Mouse (Mus musculus) Patski (cell line): ENCODE measurements around the gene G2e3. TPM values are rescaled to one million over a fixed set of nuclear protein-coding genes. Genes with fewer than 3 reads are reported as not detected.

Experiments
- ATAC-seq: fragments of 100-300 bp; one replicate; pipeline ENCODE4 v1.8.0; 2021
- CTCF ChIA-PET: fragments of 350-600 bp; sonication (Branson Sonifier 250); formaldehyde crosslinking; loops from one replicate; lab custom pipeline; 2022; ENCODE audit warnings: inconsistent platforms; lab: Charles Lee
- POLR2A ChIA-PET: fragments of 350-600 bp; sonication (Branson Sonifier 250); formaldehyde crosslinking; loops from one replicate; lab custom pipeline; 2022; ENCODE audit warnings: antibody characterized with exemption, inconsistent platforms; lab: Charles Lee
- DNase-seq: peaks from one replicate; pipeline ENCODE4 v3.0.0-alpha.2; 2011; ENCODE audit warnings: low read depth, low spot score
- H3K27me3 ChIP-seq: fragments of 371-371 bp; one replicate; pipeline ENCODE4 v1.5.1; 2021
- CTCF ChIP-seq: fragments of 100-300 bp; IDR thresholded peaks from one replicate; pipeline ENCODE4 v1.5.1; 2021
- in situ Hi-C: fragments of 300-500 bp; cut with MboI; formaldehyde crosslinking; loops from 3 replicates; pipeline ENCODE4 v1.11.1; 2018; ENCODE audit warnings: low pct_unique_long_range_greater_than_20kb, mixed read lengths
- polyA plus RNA-seq: library from polyadenylated mRNA; unstranded; gene quantifications from one replicate; pipeline ENCODE4 v1.2.3, GENCODE M21; 2021

Gene G2e3
- polyA plus RNA-seq, result 11.5 TPM

DNA sequence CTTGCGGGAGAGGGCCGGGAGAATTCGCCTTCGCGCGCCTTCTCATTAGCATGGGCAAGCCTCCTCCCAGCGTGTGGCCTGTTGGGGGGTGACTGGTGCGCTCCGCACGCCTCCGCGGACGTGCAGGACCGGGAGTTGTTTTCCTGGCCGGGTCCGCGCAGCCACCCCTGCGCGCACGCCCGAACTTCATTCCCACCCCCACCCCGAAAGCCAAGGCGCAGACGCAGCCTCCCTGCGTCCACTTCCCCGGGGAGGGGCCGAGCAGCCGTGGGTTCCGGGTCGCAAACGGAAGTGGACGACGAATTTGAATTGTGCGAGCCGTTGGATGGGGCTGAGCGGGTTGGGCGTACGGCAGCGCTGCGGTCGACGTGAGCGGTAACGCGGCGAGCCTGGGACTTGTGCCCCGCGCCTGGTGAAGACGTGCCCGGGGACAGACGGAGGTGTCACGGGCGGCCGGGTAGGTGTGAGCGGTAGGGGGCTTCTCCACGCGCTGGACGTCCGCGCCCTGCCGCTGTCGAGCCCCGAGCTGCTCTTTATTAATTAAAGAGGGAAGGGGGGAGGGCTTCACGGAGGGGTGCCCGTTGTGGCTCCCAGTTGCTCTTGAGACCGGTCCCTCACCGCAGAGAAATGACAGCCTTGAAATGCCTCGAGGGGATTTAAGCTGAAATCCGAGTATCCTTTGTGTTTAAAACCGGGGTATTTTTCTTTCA is at the start of gene G2e3:
G2e3 (plus strand) TSS at position 74 of the 710 bp plus-strand sequence.
- peak; percentile 43 for DNase-seq
- TF ChIP-seq CTCF, result no peak
- in situ Hi-C loops, result no loop called here
- ATAC-seq, result peak; percentile 98
- POLR2A ChIA-PET, result no interaction called here
- H3K27me3 ChIP-seq, result no peaks in the 10 kb centered on the region
- CTCF ChIA-PET, result interaction anchor here (1.3 kb wide), 1 partner anchor 9 kb away, joined by 3 read pairs; no protein-coding TSS in a partner anchor

DNA sequence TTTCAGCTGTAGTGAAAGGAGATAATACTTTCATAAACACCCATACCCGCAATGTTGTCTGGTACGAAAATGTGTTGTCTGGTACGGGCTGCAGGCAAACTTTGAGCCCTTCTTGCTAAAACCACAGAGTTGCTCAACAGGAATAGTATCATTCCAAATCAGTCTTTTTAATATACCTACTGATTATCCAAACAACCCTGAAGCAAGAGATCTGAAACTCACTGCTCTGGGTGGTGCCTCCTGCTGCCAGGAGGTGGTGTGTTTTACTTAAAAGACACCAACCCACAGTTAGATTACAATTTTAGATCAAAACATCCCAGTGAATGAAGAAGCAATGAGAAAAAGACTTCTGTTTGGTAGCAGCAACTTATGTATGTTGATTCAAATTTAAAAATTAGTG is 24.3 kb upstream of the G2e3 start:
- ATAC-seq, result no peak
- in situ Hi-C loops, result no loop called here
- peak; percentile 15 for TF ChIP-seq CTCF
- ChIA-PET CTCF (no interaction called here), POLR2A (no interaction called here)
- peaks cover 2% of the 10 kb centered on the region for H3K27me3 ChIP-seq
- DNase-seq, result no peak

DNA sequence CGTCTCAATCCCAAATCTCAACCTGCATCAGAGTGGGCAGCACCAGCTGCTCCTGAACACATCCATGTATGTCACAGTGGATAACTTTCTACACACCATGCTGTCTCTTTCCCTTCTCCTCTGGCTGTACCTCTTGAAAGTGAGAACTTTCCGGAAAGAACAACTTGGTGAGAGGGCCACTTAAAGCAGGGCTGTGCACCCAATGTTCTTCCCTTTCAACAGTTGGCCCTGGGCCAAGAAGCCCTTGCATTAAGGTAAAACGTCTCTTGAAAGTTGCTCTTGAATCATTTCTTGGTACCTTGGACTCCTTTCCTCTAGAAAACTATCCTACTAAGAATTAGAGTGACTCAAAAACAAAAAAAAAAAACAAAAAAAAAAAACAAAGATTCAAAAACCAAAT is 21.0 kb upstream of the G2e3 start:
- in situ Hi-C loops, result no loop called here
- ChIA-PET CTCF (no interaction called here), POLR2A (no interaction called here)
- ATAC-seq (no peak), DNase-seq (no peak)
- TF ChIP-seq CTCF, result no peak
- no peaks in the 10 kb centered on the region for H3K27me3 ChIP-seq

- ATAC-seq, result no peak
- TF ChIP-seq CTCF, result no peak
- POLR2A ChIA-PET, result no interaction called here
These were observed 10.8 kb upstream of the G2e3 start for GRCm38 (mm10) chr12:51337014-51337413.

DNA sequence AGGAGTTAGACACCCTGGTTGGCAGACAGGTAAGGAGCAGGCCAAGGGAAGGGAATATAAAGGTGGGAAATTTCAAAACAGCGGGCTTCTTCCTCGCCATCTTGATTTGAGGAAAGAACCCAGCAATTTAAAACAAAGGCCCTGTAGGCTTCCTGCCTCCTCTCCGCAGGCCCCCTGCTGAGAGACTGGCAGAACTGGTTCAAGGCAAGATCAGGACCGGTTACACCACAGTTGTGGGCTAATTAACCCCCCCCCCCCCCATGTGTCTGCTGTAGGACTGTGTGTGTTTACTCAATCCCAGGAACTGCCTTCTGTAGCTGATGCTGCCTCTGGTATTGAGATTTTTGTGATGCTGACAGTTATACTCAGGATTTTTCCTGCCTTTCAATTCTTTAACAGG is 1.7 kb upstream of the G2e3 start:
- ATAC-seq (no peak), DNase-seq (no peak)
- no peak for TF ChIP-seq CTCF
- POLR2A ChIA-PET, result no interaction called here
- in situ Hi-C loops, result no loop called here
- peaks cover 12% of the 10 kb centered on the region for H3K27me3 ChIP-seq
- CTCF ChIA-PET, result no interaction called here

More at GRCm38 (mm10) chr12:51337014-51337413, 10.8 kb upstream of the G2e3 start:
- no peak for DNase-seq
- CTCF ChIA-PET, result interaction anchor here (0.6 to 0.8 kb wide), 2 partner anchors 17 to 283 kb away, joined by 3 read pairs; no protein-coding TSS in a partner anchor
- peaks cover 39% of the 10 kb centered on the region for H3K27me3 ChIP-seq
- in situ Hi-C loops, result no loop called here

GRCm38 (mm10) chr12:51348698-51348998 is 787 bp downstream of the G2e3 start:
- no peak for DNase-seq
- ATAC-seq, result no peak
- ChIA-PET CTCF (interaction anchor here (1.3 kb wide), 1 partner anchor 9 kb away, joined by 3 read pairs; no protein-coding TSS in a partner anchor), POLR2A (no interaction called here)
- in situ Hi-C loops, result no loop called here
- TF ChIP-seq CTCF, result no peak
- H3K27me3 ChIP-seq, result no peaks in the 10 kb centered on the region

GRCm38 (mm10) chr12:51355296-51355695 is 7.4 kb downstream of the G2e3 start:
- POLR2A ChIA-PET, result no interaction called here
- CTCF ChIA-PET, result no interaction called here
- in situ Hi-C loops, result no loop called here
- H3K27me3 ChIP-seq, result no peaks in the 10 kb centered on the region
- ATAC-seq, result no peak
- no peak for TF ChIP-seq CTCF
- DNase-seq, result no peak

DNA sequence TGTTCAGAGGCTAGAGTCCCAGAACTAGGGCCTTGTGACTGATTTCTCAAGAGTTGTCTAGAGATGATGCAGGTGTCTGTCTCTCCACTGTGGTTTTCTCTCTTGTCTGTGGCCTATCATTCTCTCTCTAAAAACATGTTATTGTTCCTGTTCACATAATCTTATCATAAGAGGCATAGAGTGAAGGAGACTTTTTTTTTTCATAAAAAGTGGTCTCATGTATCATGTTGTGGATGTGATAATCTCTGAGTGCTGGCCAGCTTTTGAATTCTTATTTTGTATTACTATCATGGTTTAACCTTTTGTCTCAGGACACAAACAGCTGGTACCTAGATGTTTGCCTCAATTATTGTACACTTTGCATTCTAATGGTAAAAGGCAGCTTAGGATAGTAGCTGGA is 13.4 kb downstream of the G2e3 start:
- in situ Hi-C loops, result no loop called here
- no peak for TF ChIP-seq CTCF
- POLR2A ChIA-PET, result no interaction called here
- CTCF ChIA-PET, result no interaction called here
- no peaks in the 10 kb centered on the region for H3K27me3 ChIP-seq
- ATAC-seq (no peak), DNase-seq (no peak)

DNA sequence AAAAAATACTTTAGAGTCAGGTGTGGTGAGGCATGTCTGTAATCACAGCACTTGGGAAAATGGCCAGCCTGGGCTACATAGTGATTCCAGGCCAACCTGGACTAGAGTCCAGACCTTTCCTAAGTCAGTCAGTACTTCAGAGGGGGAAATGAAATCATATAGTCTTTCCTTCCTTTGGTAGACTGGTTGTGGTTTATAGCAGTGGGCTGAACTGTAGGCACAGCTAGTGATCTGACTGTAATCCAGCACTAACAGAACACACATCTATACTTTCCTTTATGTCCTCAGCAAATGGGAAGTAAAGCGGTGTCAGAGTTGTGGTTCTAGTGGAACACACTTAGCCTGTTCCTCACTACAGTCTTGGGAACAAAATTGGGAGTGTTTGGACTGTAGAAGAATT is 15.0 kb downstream of the G2e3 start:
- DNase-seq (no peak), ATAC-seq (no peak)
- H3K27me3 ChIP-seq, result no peaks in the 10 kb centered on the region
- POLR2A ChIA-PET, result no interaction called here
- in situ Hi-C loops, result no loop called here
- CTCF ChIA-PET, result no interaction called here
- no peak for TF ChIP-seq CTCF

DNA sequence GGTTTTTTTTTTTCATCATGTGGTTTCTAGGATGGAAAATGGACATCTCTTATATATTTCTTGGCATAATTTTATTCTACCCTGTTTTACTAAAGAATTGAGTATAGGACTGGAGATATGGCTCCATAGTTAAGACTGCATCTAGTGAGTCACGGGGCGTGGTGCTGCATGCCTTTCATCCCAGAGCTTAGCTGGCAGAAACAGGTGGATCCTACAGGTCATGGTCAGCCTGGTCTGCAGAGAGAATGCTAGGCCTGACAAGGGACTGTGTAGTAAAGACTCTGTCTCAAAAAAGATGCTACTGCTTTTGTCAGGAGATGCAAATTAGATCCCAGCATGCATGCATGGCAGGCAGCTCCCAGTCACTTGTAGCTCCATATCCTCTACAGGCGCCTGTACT is 20.6 kb downstream of the G2e3 start:
- CTCF ChIA-PET, result no interaction called here
- POLR2A ChIA-PET, result no interaction called here
- DNase-seq (no peak), ATAC-seq (no peak)
- in situ Hi-C loops, result no loop called here
- TF ChIP-seq CTCF, result no peak
- no peaks in the 10 kb centered on the region for H3K27me3 ChIP-seq

GRCm38 (mm10) chr12:51377003-51377887 is 29.4 kb downstream of the G2e3 start, which contains the start of gene Scfd1:
Gene Scfd1 (plus strand): TSS chr12:51377510.
- ATAC-seq, result peak; percentile 100
- POLR2A ChIA-PET, result no interaction called here
- peak; percentile 58 for DNase-seq
- CTCF ChIA-PET, result no interaction called here
- in situ Hi-C loops, result no loop called here
- TF ChIP-seq CTCF, result no peak
- no peaks in the 10 kb centered on the region for H3K27me3 ChIP-seq
